Mouse (Mus musculus) right cerebral cortex, postnatal 25 days (tissue): Measurements from ENCODE around the gene Speer3.
"Not testable (repeated sequence)": the region's sequence is repeated elsewhere in the genome, so short reads cannot be mapped to it uniquely, and the experiment has no call there.

Experiments
- DNase-seq: peaks from one replicate; pipeline ENCODE4 v3.0.0; 2022

Gene Speer3

GRCm38 (mm10) chr5:13791319-13791718 lies at the start of gene Speer3:
Gene Speer3, plus strand, starts transcription at chr5:13791619.
- DNase-seq: no peak

GRCm38 (mm10) chr5:13810496-13810895 lies 19.1 kb downstream of the Speer3 start:
- DNase-seq: not testable (repeated sequence)

GRCm38 (mm10) chr5:13825108-13825507 lies 33.7 kb downstream of the Speer3 start:
- no peak for DNase-seq

- DNase-seq: no peak
Observed at GRCm38 (mm10) chr5:13826708-13827107, 35.3 kb downstream of the Speer3 start.

- no peak for DNase-seq
Observed at GRCm38 (mm10) chr5:13844317-13844716, 52.9 kb downstream of the Speer3 start.
